Comparison of ENCODE assay signal across 21 mouse cellular contexts in the genomic region with DNA sequence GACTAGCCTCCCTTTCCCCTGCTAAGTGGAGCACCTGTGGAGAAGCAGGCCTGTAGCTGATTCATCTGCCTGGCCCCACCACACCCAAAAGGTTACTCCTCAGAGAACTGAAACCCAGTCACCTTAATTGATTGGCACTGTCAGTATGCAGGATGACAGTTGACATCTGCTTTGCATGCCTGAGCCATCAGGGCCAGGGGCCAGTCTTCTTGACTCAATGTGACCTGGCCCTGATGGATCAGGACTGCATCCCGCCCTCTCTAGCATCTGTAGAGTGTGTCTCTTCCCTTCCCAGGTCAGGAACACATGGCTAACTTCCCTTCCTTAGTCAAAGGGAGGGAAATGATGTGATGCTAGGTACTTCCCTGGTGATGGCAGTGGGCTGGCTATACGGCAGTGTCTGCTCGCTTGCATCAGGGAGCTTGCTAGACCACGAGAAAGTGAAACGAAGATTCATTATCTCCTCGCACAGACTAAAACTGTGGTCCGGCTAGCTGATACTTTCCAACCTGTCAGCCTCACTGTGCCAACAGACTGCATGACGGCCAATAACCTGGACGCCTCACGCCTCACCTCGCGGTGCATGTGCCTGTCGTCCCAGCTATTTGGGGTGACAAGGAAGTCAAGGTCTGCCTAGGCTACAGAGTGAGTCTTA. TPM values are rescaled to one million over a fixed set of nuclear protein-coding genes. Genes with fewer than 3 reads are reported as not detected.
DNase-seq lines count a peak whose midpoint lies in the region; ATAC-seq and TF ChIP-seq lines count a peak whose summit lies in the region.
"Had no signal": no experiment of that assay in that cellular context is flagged by ENCODE, and none has a peak within 500 bp of the region (broad histone marks: within the 10 kb centered on the region; RNA-seq: fewer than 3 reads in every experiment).

No protein-coding gene starts in this region.

- intact Hi-C loops in heart, postnatal 25 days (cut with DNase I): no loop called here
- intact Hi-C loops in left cerebral cortex, postnatal 14 days (cut with DNase I): no loop called here

- H3K4me2 ChIP-seq in CH12.LX (ENCODE audit: insufficient read depth, low read depth, poor library complexity, severe bottlenecking): peak overlapping the region; percentile 84
- no peak overlapping the region for H3K4me2 ChIP-seq in forebrain, embryonic 11.5 days (ENCODE audit: low read depth, low read length, severe bottlenecking)
- H3K4me2 ChIP-seq: embryonic facial prominence, embryonic 13.5 days; forebrain, embryonic 13.5 days; hindbrain, embryonic 13.5 days; intestine, embryonic 15.5 days had no signal

- peak; percentile 84 for TF ChIP-seq EP300 in CH12.LX (IDR thresholded peaks at IDR 0.05; ENCODE audit: low read length)

- no peak for TF ChIP-seq RAD21 in CH12.LX (IDR thresholded peaks at IDR 0.05; ENCODE audit: low read depth, low read length)

- peak overlapping the region; percentile 100 for H3K27ac ChIP-seq in CH12.LX (ENCODE audit: insufficient read depth, low read depth)
- H3K27ac ChIP-seq in forebrain, embryonic 11.5 days (ENCODE audit: low read depth, low read length): no peak overlapping the region
- H3K27ac ChIP-seq: embryonic facial prominence, embryonic 13.5 days; forebrain, embryonic 13.5 days; heart, embryonic 10.5 days; hindbrain, embryonic 13.5 days; hindbrain, postnatal 0 days; intestine, embryonic 15.5 days had no signal

- 94% methylated on average over 13 of the region's 13 CpGs for WGBS in forebrain, embryonic 11.5 days

- H3K27me3 ChIP-seq in CH12.LX (replicated peaks): no peaks in the 10 kb centered on the region
- H3K27me3 ChIP-seq in forebrain, embryonic 11.5 days (ENCODE audit: control insufficient read depth, insufficient read depth, low read length): no peaks in the 10 kb centered on the region
- H3K27me3 ChIP-seq: embryonic facial prominence, embryonic 13.5 days; forebrain, embryonic 13.5 days; hindbrain, embryonic 13.5 days; intestine, embryonic 15.5 days had no signal

- dilution Hi-C loops in CH12.LX (cut with MboI; ENCODE audit: extremely low pct_ligation_motif_present, extremely low pct_unique_long_range_greater_than_20kb, low sequenced_read_pairs): no loop called here

- peaks cover 51 to 81% of the 10 kb centered on the region in 2 experiments for H3K4me1 ChIP-seq in CH12.LX (ENCODE audit: control insufficient read depth in 1 of 2, insufficient read depth in 2 of 2)
- no peaks in the 10 kb centered on the region for H3K4me1 ChIP-seq in forebrain, embryonic 11.5 days (replicated peaks; ENCODE audit: control insufficient read depth, insufficient read depth, low read length)
- H3K4me1 ChIP-seq: embryonic facial prominence, embryonic 13.5 days; forebrain, embryonic 13.5 days; hindbrain, embryonic 13.5 days; intestine, embryonic 15.5 days had no signal

- H3K36me3 ChIP-seq in CH12.LX (replicated peaks in 1 of 2; ENCODE audit: control insufficient read depth in 1 of 2, insufficient read depth in 1 of 2, low read length in 1 of 2): no peaks in the 10 kb centered on the region
- no peaks in the 10 kb centered on the region for H3K36me3 ChIP-seq in forebrain, embryonic 11.5 days (ENCODE audit: control insufficient read depth, insufficient read depth, low read length)
- H3K36me3 ChIP-seq: embryonic facial prominence, embryonic 13.5 days; heart, embryonic 10.5 days; hindbrain, embryonic 13.5 days; intestine, embryonic 15.5 days had no signal

- TF ChIP-seq POLR2A in CH12.LX (IDR thresholded peaks at IDR 0.05; ENCODE audit: low read depth, low read length): peak; percentile 61

- DNase-seq in heart, adult 11 months: peak; percentile 90
- DNase-seq in heart, postnatal 25 days (ENCODE audit: low spot score): no peak
- DNase-seq in CH12.LX (ENCODE audit: extremely low read depth): peak; percentile 86
- peak; percentile 47 for DNase-seq in induced T-regulatory cell, adult 2 months (ENCODE audit: low read depth)
- DNase-seq in left cerebral cortex, postnatal 14 days (ENCODE audit: low spot score in 2 of 2): no peak
- DNase-seq in adrenal gland, adult 2 months: no peak
- DNase-seq in forebrain, embryonic 11.5 days (ENCODE audit: low spot score): no peak
- DNase-seq: adrenal gland, adult 8-10 months; adrenal gland, postnatal 36 days; cerebellum, adult 2 months; heart, postnatal 10 days; kidney, adult 18-20 months had no signal

- H3K9me3 ChIP-seq in CH12.LX (replicated peaks; ENCODE audit: low read length): no peaks in the 10 kb centered on the region
- H3K9me3 ChIP-seq in forebrain, embryonic 11.5 days (ENCODE audit: control insufficient read depth, low read length): no peaks in the 10 kb centered on the region
- H3K9me3 ChIP-seq: embryonic facial prominence, embryonic 13.5 days; forebrain, embryonic 13.5 days; heart, embryonic 10.5 days; hindbrain, embryonic 13.5 days; intestine, embryonic 15.5 days had no signal

- peak overlapping the region; percentile 54 for H3K9ac ChIP-seq in CH12.LX (ENCODE audit: insufficient read depth, low read depth)
- no peak overlapping the region for H3K9ac ChIP-seq in forebrain, embryonic 11.5 days (ENCODE audit: low read length)
- H3K9ac ChIP-seq: embryonic facial prominence, embryonic 13.5 days; forebrain, embryonic 13.5 days; hindbrain, embryonic 13.5 days; intestine, embryonic 15.5 days had no signal

- in situ Hi-C loops in CH12.LX (cut with MboI; ENCODE audit: low pct_ligation_motif_present, low pct_unique_long_range_greater_than_20kb, low sequenced_read_pairs): no loop called here

- TF ChIP-seq CTCF in CH12.LX (conservative IDR thresholded peaks at IDR 0.05 in 1 of 2, IDR thresholded peaks at IDR 0.05 in 1 of 2; ENCODE audit: low read depth in 2 of 2, low read length in 2 of 2): no peak

- ATAC-seq in megakaryocyte-erythroid progenitor cell, adult 5-6 weeks (replicated peaks; ENCODE audit: low FRiP score, low TSS enrichment, poor library complexity, severe bottlenecking): 0 out of 2 replicates have a peak, but pooled peaks have one; percentile 52
- ATAC-seq in forebrain, embryonic 11.5 days (replicated peaks; ENCODE audit: low FRiP score): no peak
- ATAC-seq: forebrain, embryonic 13.5 days; hindbrain, postnatal 0 days; intestine, embryonic 15.5 days had no signal

- no peaks in the 10 kb centered on the region for H3K79me2 ChIP-seq in CH12.LX (replicated peaks; ENCODE audit: control insufficient read depth, extremely low read depth, insufficient read depth, poor library complexity, severe bottlenecking)

- H3K4me3 ChIP-seq in CH12.LX (replicated peaks in 1 of 3; ENCODE audit: low read depth in 2 of 3, low read length in 2 of 3, poor library complexity in 1 of 3): peak overlapping the region; percentile 2 to 65 (median 2)
- no peak overlapping the region for H3K4me3 ChIP-seq in forebrain, embryonic 11.5 days (ENCODE audit: low read depth, low read length)
- H3K4me3 ChIP-seq: embryonic facial prominence, embryonic 13.5 days; forebrain, embryonic 13.5 days; heart, embryonic 10.5 days; hindbrain, embryonic 13.5 days; intestine, embryonic 15.5 days had no signal

TF ChIP-seq in CH12.LX, 34 proteins besides CTCF, POLR2A, EP300 and RAD21 (continues in another document):
- TF ChIP-seq CHD1 (IDR thresholded peaks at IDR 0.05; ENCODE audit: low read depth, low read length) (no peak; the same call in 1 of the 2 replicates), ZMIZ1 (IDR thresholded peaks at IDR 0.05; ENCODE audit: low read depth, low read length) (0 out of 2 replicates have a peak, but pooled peaks have one; percentile 69), SIN3A (IDR thresholded peaks at IDR 0.05; ENCODE audit: low read length) (peak; percentile 57; the same call in 1 of the 2 replicates), HCFC1 (IDR thresholded peaks at IDR 0.05; ENCODE audit: low read depth, low read length) (no peak), ZC3H11A (IDR thresholded peaks at IDR 0.05; ENCODE audit: low read depth, low read length) (no peak), NELFE (IDR thresholded peaks at IDR 0.05; ENCODE audit: low read depth, low read length) (0 out of 2 replicates have a peak, but pooled peaks have one; percentile 46), MYC (IDR thresholded peaks at IDR 0.05; ENCODE audit: low read depth, low read length) (peak; percentile 83)

RNA-seq across cellular contexts. Expression of a gene that starts 38.4 kb away (rescaled TPM):
- 1 to 10 TPM; 1.3 to 1.7 TPM for total RNA-seq in heart, postnatal 25 days (2021)
- 0.88 and 2.7 TPM in 2 replicates for total RNA-seq in CH12.LX (2012; rRNA removed)
- 0.73 and 0.77 TPM in 2 replicates for total RNA-seq in CH12.LX (2014; rRNA removed)
- polyA plus RNA-seq in CH12.LX (2012; ENCODE audit: insufficient read length, low read depth): 0.56 and 1.1 TPM in 2 replicates
- 5.5 and 12.6 TPM in 2 replicates for total RNA-seq in megakaryocyte-erythroid progenitor cell, adult 5-6 weeks (2014; fragmentation: Nextera tagmentation)
- total RNA-seq in megakaryocyte-erythroid progenitor cell, adult 5-6 weeks (2017): 1.5 TPM in 1 of 2 replicates, not detected in the other
- 1 to 10 TPM; 2.0 to 3.1 TPM for total RNA-seq in left cerebral cortex, postnatal 14 days (2021)
- 10 to 100 TPM in 1 of 2 experiments, 1 to 10 TPM in 1; 8.4 to 10.8 TPM for total RNA-seq in adrenal gland, adult 2 months (2021)
- 8.4 and 9.6 TPM in 2 replicates for polyA plus RNA-seq in adrenal gland, adult 2 months (2012; rRNA removed)
- polyA plus RNA-seq in forebrain, embryonic 11.5 days (2014; fragmentation: Nextera tagmentation; extraction: Ambion mirVana): not detected in 2 replicates
- total RNA-seq: hindbrain, postnatal 0 days had no signal
- polyA plus RNA-seq: embryonic facial prominence, embryonic 13.5 days had no signal

RNA-seq across cellular contexts. Expression of a gene that starts 47.7 kb away (rescaled TPM):
- total RNA-seq in heart, postnatal 25 days (2021): under 1 TPM in 1 of 2 experiments, not detected in 1; 0.31 TPM
- total RNA-seq in CH12.LX (2012; rRNA removed) (0.71 and 0.72 TPM in 2 replicates), CH12.LX (2014; rRNA removed) (not detected in 2 replicates)
- polyA plus RNA-seq in CH12.LX (2012; ENCODE audit: insufficient read length, low read depth): 0.47 and 0.57 TPM in 2 replicates
- total RNA-seq in megakaryocyte-erythroid progenitor cell, adult 5-6 weeks (2014; fragmentation: Nextera tagmentation): not detected in 2 replicates
- 0.89 TPM in 1 of 2 replicates, not detected in the other for total RNA-seq in megakaryocyte-erythroid progenitor cell, adult 5-6 weeks (2017)
- under 1 TPM in 1 of 2 experiments, not detected in 1; 0.51 TPM for total RNA-seq in left cerebral cortex, postnatal 14 days (2021)
- under 1 TPM; 0.43 to 0.45 TPM for total RNA-seq in adrenal gland, adult 2 months (2021)
- 1.4 and 1.5 TPM in 2 replicates for polyA plus RNA-seq in adrenal gland, adult 2 months (2012; rRNA removed)
- polyA plus RNA-seq in forebrain, embryonic 11.5 days (2014; fragmentation: Nextera tagmentation; extraction: Ambion mirVana): not detected in 2 replicates
- total RNA-seq: gastrocnemius, postnatal 25 days; hindbrain, postnatal 0 days had no signal
- polyA plus RNA-seq: embryonic facial prominence, embryonic 13.5 days; forebrain, embryonic 13.5 days; heart, embryonic 10.5 days; heart, embryonic 14.5 days; hindbrain, embryonic 13.5 days; hindbrain, postnatal 0 days had no signal

RNA-seq across cellular contexts. Expression of a gene that starts 50.8 kb away (rescaled TPM):
- total RNA-seq in heart, postnatal 25 days (2021): 10 to 100 TPM; 13.7 to 21.1 TPM
- 46.4 and 64.9 TPM in 2 replicates for total RNA-seq in CH12.LX (2012; rRNA removed)
- total RNA-seq in CH12.LX (2014; rRNA removed): 19.8 and 23.6 TPM in 2 replicates
- polyA plus RNA-seq in CH12.LX (2012; ENCODE audit: insufficient read length, low read depth): 17.8 and 18.2 TPM in 2 replicates
- total RNA-seq in megakaryocyte-erythroid progenitor cell, adult 5-6 weeks (2014; fragmentation: Nextera tagmentation): 3.1 and 4.4 TPM in 2 replicates
- total RNA-seq in megakaryocyte-erythroid progenitor cell, adult 5-6 weeks (2017): 39.2 and 50.6 TPM in 2 replicates
- total RNA-seq in left cerebral cortex, postnatal 14 days (2021): 1 to 10 TPM; 4.5 to 5.5 TPM
- 10 to 100 TPM; 22.7 to 35.5 TPM for total RNA-seq in adrenal gland, adult 2 months (2021)
- 43.7 and 59.0 TPM in 2 replicates for polyA plus RNA-seq in adrenal gland, adult 2 months (2012; rRNA removed)
- polyA plus RNA-seq in forebrain, embryonic 11.5 days (2014; fragmentation: Nextera tagmentation; extraction: Ambion mirVana): 4.0 and 4.3 TPM in 2 replicates

Comparison
In these comparisons a context has a peak if more than half of its experiments do, and no peak if none do; other contexts are left out.
1. DNase-seq: peak in heart, adult 11 months (single experiment), CH12.LX (single experiment) and induced T-regulatory cell, adult 2 months (single experiment); none in heart, postnatal 25 days (single experiment), left cerebral cortex, postnatal 14 days (0 of 2), adrenal gland, adult 2 months (single experiment) and forebrain, embryonic 11.5 days (single experiment).